Mouse (Mus musculus): ENCODE measurements at regions not wholly inside any gene's neighbourhood (a gene's known extent, or its start where the extent isn't known, plus 50 kb on each side); places are given as distances from the start of the nearest gene placed in this dataset.
"Not testable (repeated sequence)": the region's sequence is repeated elsewhere in the genome, so short reads cannot be mapped to it uniquely, and the experiment has no call there.

- no peak for DNase-seq
These were observed 237.0 kb upstream of the Gm37988 start for GRCm38 (mm10) chr1:4570730-4571129.

- DNase-seq, result peak; percentile 74
These were observed 236.1 kb upstream of the Gm37988 start for GRCm38 (mm10) chr1:4571299-4572202.

GRCm38 (mm10) chr1:4572311-4572710 lies 235.4 kb upstream of the Gm37988 start:
- DNase-seq, result no peak

GRCm38 (mm10) chr1:4574101-4574500 lies 233.6 kb upstream of the Gm37988 start:
- DNase-seq, result no peak

- DNase-seq, result no peak
These were observed 230.7 kb upstream of the Gm37988 start for GRCm38 (mm10) chr1:4576957-4577356.

- no peak for DNase-seq
These were observed 225.2 kb upstream of the Gm37988 start for GRCm38 (mm10) chr1:4582534-4582933.

- DNase-seq, result no peak
These were observed 209.8 kb upstream of the Gm37988 start for GRCm38 (mm10) chr1:4597856-4598255.

- no peak for DNase-seq
These were observed 209.3 kb upstream of the Gm37988 start for GRCm38 (mm10) chr1:4598425-4598824.

- no peak for DNase-seq
These were observed 205.3 kb upstream of the Gm37988 start for GRCm38 (mm10) chr1:4602386-4602785.

- DNase-seq, result no peak
These were observed 198.9 kb upstream of the Gm37988 start for GRCm38 (mm10) chr1:4608824-4609223.

- DNase-seq, result no peak
These were observed 194.4 kb upstream of the Gm37988 start for GRCm38 (mm10) chr1:4613305-4613704.

GRCm38 (mm10) chr1:4615286-4615685 lies 192.4 kb upstream of the Gm37988 start:
- no peak for DNase-seq

- no peak for DNase-seq
These were observed 190.2 kb upstream of the Gm37988 start for GRCm38 (mm10) chr1:4617479-4617878.

- DNase-seq, result no peak
These were observed 185.3 kb upstream of the Gm37988 start for GRCm38 (mm10) chr1:4622408-4622807.

- DNase-seq, result no peak
These were observed 184.4 kb upstream of the Gm37988 start for GRCm38 (mm10) chr1:4623268-4623667.

GRCm38 (mm10) chr1:4653937-4654336 lies 153.8 kb upstream of the Gm37988 start:
- peak; percentile 30 for DNase-seq

GRCm38 (mm10) chr1:4655252-4655651 lies 152.4 kb upstream of the Gm37988 start:
- DNase-seq, result no peak

GRCm38 (mm10) chr1:4656883-4657282 lies 150.8 kb upstream of the Gm37988 start:
- DNase-seq, result no peak

GRCm38 (mm10) chr1:4660081-4660480 lies 147.6 kb upstream of the Gm37988 start:
- not testable (repeated sequence) for DNase-seq

- DNase-seq, result not testable (repeated sequence)
These were observed 147.1 kb upstream of the Gm37988 start for GRCm38 (mm10) chr1:4660616-4661015.

GRCm38 (mm10) chr1:4661761-4662160 lies 145.9 kb upstream of the Gm37988 start:
- DNase-seq, result no peak

- DNase-seq, result no peak
These were observed 138.0 kb upstream of the Gm37988 start for GRCm38 (mm10) chr1:4669732-4670131.

GRCm38 (mm10) chr1:4671237-4672019 lies 136.3 kb upstream of the Gm37988 start:
- peak; percentile 39 for DNase-seq

GRCm38 (mm10) chr1:4672344-4672743 lies 135.3 kb upstream of the Gm37988 start:
- no peak for DNase-seq

Data from kidney, adult 18-20 months (tissue).